Mouse (Mus musculus) effector memory CD4-positive, alpha-beta T cell, adult 5 months (primary cell): ENCODE data around the gene Rbpjl. TPM values are rescaled to one million over a fixed set of nuclear protein-coding genes. Genes with fewer than 3 reads are reported as not detected.

Source experiments
- polyA plus RNA-seq: library from polyadenylated mRNA; unstranded; fragments of 100-300 nt; shearing (Covaris generic); gene quantifications from one replicate; pipeline ENCODE4 v1.2.1, GENCODE M21; 2017

The Rbpjl gene
- polyA plus RNA-seq = not detected

GRCm38 (mm10) chr2:164402906-164403305, at the start of gene Rbpjl:
Gene Rbpjl, plus strand, starts transcription at chr2:164403141.

DNA sequence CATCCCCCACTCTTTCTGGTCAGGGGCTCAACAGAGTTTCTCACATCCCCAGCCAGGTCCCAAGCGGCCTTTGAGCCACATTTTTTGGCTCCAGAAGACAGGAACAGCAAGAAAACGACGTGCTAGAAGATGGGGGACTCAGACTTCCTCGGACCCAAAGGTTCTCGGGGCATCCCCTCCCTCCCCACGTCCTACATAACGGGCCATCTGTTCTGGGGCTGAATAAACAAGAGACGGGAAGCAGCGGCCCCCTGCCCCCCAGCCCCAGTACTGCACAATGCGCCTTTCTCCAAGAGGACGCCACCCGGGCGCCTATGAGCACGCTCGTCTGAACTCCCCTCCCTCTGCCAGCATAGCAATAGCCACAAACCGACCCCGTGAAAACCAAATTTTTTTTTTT, 13.9 kb upstream of the Rbpjl start, which contains the start of gene Slpi:
Gene Slpi, minus strand, starts transcription at position 76 of the 400 bp plus-strand sequence.

DNA sequence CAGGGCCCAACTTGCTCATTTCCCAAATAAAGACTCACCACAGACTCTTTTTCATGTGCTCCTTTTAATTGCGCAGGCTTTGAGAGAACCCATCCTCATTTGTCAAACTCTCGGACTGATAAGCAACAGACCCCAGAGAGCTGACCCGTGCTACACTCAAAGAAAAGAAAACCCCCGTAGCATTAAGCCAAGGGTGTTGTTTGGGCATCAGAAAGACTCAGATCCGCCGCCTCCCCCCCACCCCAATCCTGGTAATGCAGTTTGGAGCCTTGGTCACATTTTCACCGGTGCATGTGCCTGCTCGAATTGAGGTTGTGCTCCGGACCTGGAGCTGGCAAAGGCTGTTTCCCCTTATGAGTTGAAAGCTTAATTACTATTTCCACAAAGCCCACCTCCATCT, 2.1 kb downstream of the Rbpjl start, which contains the start of gene Matn4:
Gene Matn4, minus strand, starts transcription at position 101 of the 400 bp plus-strand sequence.

DNA sequence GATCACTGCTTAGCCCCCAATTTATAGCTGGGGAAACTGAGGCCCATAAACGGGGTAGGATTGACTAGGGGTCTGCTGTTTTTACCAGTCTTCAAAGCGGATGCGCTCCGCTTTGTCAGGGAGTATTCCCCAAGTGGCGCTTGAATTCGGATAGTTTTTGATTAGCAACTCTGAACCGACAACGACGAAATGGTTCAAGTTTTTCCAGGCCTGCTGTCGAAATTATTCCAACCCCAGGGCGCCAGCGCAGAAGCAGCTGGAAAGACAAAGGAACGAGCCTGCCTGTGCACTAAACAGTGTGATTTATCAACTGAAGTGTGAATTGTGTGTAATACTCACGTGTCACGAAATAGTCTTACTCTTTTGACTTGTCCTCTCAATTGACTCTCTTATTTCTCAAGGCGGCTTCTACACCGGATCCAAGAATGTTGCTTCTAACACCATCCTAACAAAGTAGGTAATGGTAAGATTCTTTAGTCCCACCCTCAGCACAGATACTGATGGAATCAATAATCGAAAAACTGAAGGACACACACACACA, 40.6 kb downstream of the Rbpjl start, which contains the start of gene Sdc4:
Gene Sdc4, minus strand, starts transcription at position 428 of the 541 bp plus-strand sequence.

GRCm38 (mm10) chr2:164456864-164457300, 53.9 kb downstream of the Rbpjl start, which contains the start of gene Sys1:
Gene Sys1, plus strand, starts transcription at chr2:164456964.

DNA sequence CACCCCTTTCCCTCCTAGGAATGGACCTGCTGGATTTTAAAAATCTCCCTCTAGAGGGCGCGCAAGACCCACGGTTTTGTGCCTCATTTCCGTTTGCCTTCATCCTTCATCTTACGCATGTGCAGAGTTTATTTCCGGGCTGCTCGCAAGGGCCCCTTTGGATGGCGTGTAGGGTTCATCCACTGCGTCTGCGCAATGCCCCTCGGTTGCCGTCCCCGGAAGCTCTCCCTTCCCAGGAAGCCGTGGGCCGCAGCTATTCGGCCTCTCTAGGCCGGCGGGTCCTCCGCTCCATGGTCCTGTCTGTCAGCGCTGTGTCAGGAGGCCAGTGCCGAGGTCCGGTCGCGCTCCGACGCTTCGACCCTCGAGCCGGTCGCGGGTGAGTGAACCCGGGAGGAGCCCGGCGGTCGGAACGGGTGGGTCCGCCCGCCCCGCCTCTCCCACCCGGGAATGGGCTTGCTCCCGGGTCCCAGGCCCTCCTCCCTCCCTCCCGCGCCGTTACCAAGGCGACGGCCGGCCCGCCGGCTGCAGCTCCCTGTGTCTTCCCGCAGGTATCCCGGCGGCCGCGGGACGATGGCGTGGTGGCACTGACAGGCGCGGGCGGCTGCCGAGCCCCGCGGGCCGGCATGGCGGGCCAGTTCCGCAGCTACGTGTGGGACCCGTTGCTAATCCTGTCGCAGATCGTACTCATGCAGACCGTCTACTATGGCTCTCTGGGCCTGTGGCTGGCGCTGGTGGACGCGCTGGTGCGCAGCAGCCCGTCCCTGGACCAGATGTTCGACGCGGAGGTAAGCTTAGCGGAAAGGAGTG, 58.0 kb downstream of the Rbpjl start, which contains the start of gene Gm20458:
Gene Gm20458, plus strand, starts transcription at position 223 of the 807 bp plus-strand sequence.

Other genes with a start within 250 kb of the Rbpjl start
- gene Kcns1, start 232.0 kb upstream of the Rbpjl start, polyA plus RNA-seq = not detected
- not detected for gene Wfdc5, start 220.4 kb upstream of the Rbpjl start, polyA plus RNA-seq
- gene Wfdc12, start 212.5 kb upstream of the Rbpjl start, polyA plus RNA-seq = not detected
- not detected for gene Wfdc15a, start 203.0 kb upstream of the Rbpjl start, polyA plus RNA-seq
- not detected for gene Wfdc15b, start 181.5 kb upstream of the Rbpjl start, polyA plus RNA-seq
- gene Svs2, start 164.7 kb upstream of the Rbpjl start, polyA plus RNA-seq = not detected
- gene Svs3b, start 146.5 kb upstream of the Rbpjl start, polyA plus RNA-seq = not detected
- not detected for gene Svs4, start 124.7 kb upstream of the Rbpjl start, polyA plus RNA-seq
- gene Svs3a, start 113.9 kb upstream of the Rbpjl start, polyA plus RNA-seq = not detected
- gene Svs6, start 86.4 kb upstream of the Rbpjl start, polyA plus RNA-seq = not detected
- gene Svs5, start 70.4 kb upstream of the Rbpjl start, polyA plus RNA-seq = not detected
- gene Slpi, start 14.0 kb upstream of the Rbpjl start, polyA plus RNA-seq = 9.0 TPM
- gene Matn4, start 2.0 kb downstream of the Rbpjl start, polyA plus RNA-seq = not detected
- 0.64 TPM for gene Sdc4, start 40.7 kb downstream of the Rbpjl start, polyA plus RNA-seq
- 81.1 TPM for gene Sys1, start 53.8 kb downstream of the Rbpjl start, polyA plus RNA-seq
- gene Gm20458, start 57.8 kb downstream of the Rbpjl start, polyA plus RNA-seq = 6.5 TPM
- not detected for gene Trp53tg5, start 70.6 kb downstream of the Rbpjl start, polyA plus RNA-seq
- 2.6 TPM for gene Dbndd2, start 83.0 kb downstream of the Rbpjl start, polyA plus RNA-seq
- gene Pigt, start 94.4 kb downstream of the Rbpjl start, polyA plus RNA-seq = 16.2 TPM
- not detected for gene Wfdc2, start 159.3 kb downstream of the Rbpjl start, polyA plus RNA-seq
- not detected for gene Spint3, start 170.3 kb downstream of the Rbpjl start, polyA plus RNA-seq
- not detected for gene Wfdc6a, start 182.3 kb downstream of the Rbpjl start, polyA plus RNA-seq
- not detected for gene Eppin, start 190.5 kb downstream of the Rbpjl start, polyA plus RNA-seq
- gene Wfdc6b, start 210.4 kb downstream of the Rbpjl start, polyA plus RNA-seq = not detected
- gene Wfdc8, start 210.5 kb downstream of the Rbpjl start, polyA plus RNA-seq = not detected
- not detected for gene Wfdc16, start 235.7 kb downstream of the Rbpjl start, polyA plus RNA-seq